Mouse (Mus musculus) kidney, adult 2 months (tissue): ENCODE measurements around the gene Hist1h1c.

Experiments
- CTCF ChIP-seq: fragments of 200-500 bp; conservative IDR thresholded peaks from 2 replicates; pipeline ENCODE4 v1.5.1; 2011; ENCODE audit warnings: low read depth, mild to moderate bottlenecking, control low read depth, low read length, moderate library complexity, mixed read lengths; ENCODE audit not compliant: insufficient read depth, insufficient read length
- POLR2A ChIP-seq: fragments of 200-500 bp; IDR thresholded peaks from one replicate; pipeline ENCODE4 v1.6.1; 2011; ENCODE audit warnings: low read depth, low read length, control low read depth

GRCm38 (mm10) chr13:23717176-23717575 lies 21.4 kb upstream of the Hist1h1c start:
- TF ChIP-seq POLR2A (no peak), CTCF (no peak)
